In the genomic region with DNA sequence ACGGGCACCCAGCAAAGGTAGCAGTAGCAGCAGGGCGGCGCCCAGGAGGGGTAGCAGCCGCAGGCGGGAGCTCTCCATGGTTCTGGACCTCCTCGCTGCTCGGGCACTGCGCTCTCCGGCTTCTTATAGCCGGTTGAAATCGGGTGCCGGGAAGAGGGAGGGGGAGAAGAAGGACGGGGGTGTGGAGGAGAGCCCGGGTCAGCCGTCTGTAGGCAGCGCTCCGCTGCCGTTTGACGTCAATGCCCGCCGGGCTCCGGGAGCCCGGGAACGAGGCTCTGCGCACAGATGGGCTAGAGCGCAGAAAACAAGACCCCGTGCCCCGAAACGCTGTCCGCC, we compare ENCODE assay signal across 7 mouse cellular contexts. TPM values are rescaled to one million over a fixed set of nuclear protein-coding genes. Genes with fewer than 3 reads are reported as not detected.
DNase-seq lines count a peak whose midpoint lies in the region; ATAC-seq and TF ChIP-seq lines count a peak whose summit lies in the region.

No protein-coding gene starts in this region.

- DNase-seq in urinary bladder, postnatal 25 days (ENCODE audit: low spot score) = peak; percentile 23
- no peak for DNase-seq in urinary bladder, adult 2 months (ENCODE audit: low spot score)
- peak; percentile 85 for DNase-seq in kidney, postnatal 10 days
- peak; percentile 21 to 68 for DNase-seq in urinary bladder, postnatal 4 days (ENCODE audit: low spot score in 2 of 2)

- no peak overlapping the region for H3K9ac ChIP-seq in heart, embryonic 14.5 days (ENCODE audit: low read length)
- peak overlapping the region; percentile 57 for H3K9ac ChIP-seq in midbrain, embryonic 13.5 days (replicated peaks)

- no peaks in the 10 kb centered on the region for H3K9me3 ChIP-seq in heart, embryonic 14.5 days (ENCODE audit: control insufficient read depth, low read length)
- no peaks in the 10 kb centered on the region for H3K9me3 ChIP-seq in midbrain, embryonic 13.5 days

- H3K27ac ChIP-seq in cortical plate, adult 2 months (ENCODE audit: insufficient read depth, low read length) = no peak overlapping the region
- H3K27ac ChIP-seq in heart, embryonic 14.5 days (replicated peaks in 1 of 2; ENCODE audit: control insufficient read depth in 1 of 2, insufficient read depth in 1 of 2, low read depth in 2 of 2, low read length in 2 of 2) = no peak overlapping the region
- no peak overlapping the region for H3K27ac ChIP-seq in midbrain, embryonic 13.5 days

- no peaks in the 10 kb centered on the region for H3K36me3 ChIP-seq in heart, embryonic 14.5 days (ENCODE audit: control insufficient read depth, insufficient read depth, low read length)
- H3K36me3 ChIP-seq in midbrain, embryonic 13.5 days = no peaks in the 10 kb centered on the region

- H3K27me3 ChIP-seq in heart, embryonic 14.5 days (ENCODE audit: control insufficient read depth, insufficient read depth, low read length) = peaks cover 49% of the 10 kb centered on the region
- peaks cover 47% of the 10 kb centered on the region for H3K27me3 ChIP-seq in midbrain, embryonic 13.5 days

- TF ChIP-seq POLR2A in cortical plate, adult 2 months (IDR thresholded peaks at IDR 0.05; ENCODE audit: extremely low read depth, insufficient read depth, low read length) = no peak

- peak overlapping the region; percentile 29 for H3K4me3 ChIP-seq in cortical plate, adult 2 months (ENCODE audit: insufficient read depth, low read length)
- H3K4me3 ChIP-seq in heart, embryonic 14.5 days (ENCODE audit: control insufficient read depth in 1 of 2, insufficient read depth in 1 of 2, low read depth in 1 of 2, low read length in 2 of 2) = no peak overlapping the region
- peak overlapping the region; percentile 43 for H3K4me3 ChIP-seq in midbrain, embryonic 13.5 days (replicated peaks)

- 0 out of 2 replicates have a peak, but pooled peaks have one; percentile 43 for ATAC-seq in heart, embryonic 14.5 days (ENCODE audit: insufficient number of reproducible peaks, insufficient read depth, low FRiP score, low read depth)
- ATAC-seq in midbrain, embryonic 13.5 days = peak; percentile 87

- 0% methylated on average over 27 of the region's 30 CpGs for WGBS in heart, embryonic 14.5 days
- WGBS in midbrain, embryonic 13.5 days = under 1% methylated on average over 30 of the region's 30 CpGs

- TF ChIP-seq CTCF in cortical plate, adult 2 months (IDR thresholded peaks at IDR 0.05; ENCODE audit: extremely low read depth, insufficient read depth, low read length) = no peak

- peak overlapping the region; percentile 24; the same call in 1 of the 2 replicates for H3K4me2 ChIP-seq in heart, embryonic 14.5 days (ENCODE audit: low read length)
- peak overlapping the region; percentile 62 for H3K4me2 ChIP-seq in midbrain, embryonic 13.5 days (replicated peaks)

- H3K4me1 ChIP-seq in cortical plate, adult 2 months (ENCODE audit: control insufficient read depth, insufficient read depth, low read length) = no peaks in the 10 kb centered on the region
- no peaks in the 10 kb centered on the region for H3K4me1 ChIP-seq in heart, embryonic 14.5 days (ENCODE audit: control insufficient read depth in 2 of 2, insufficient read depth in 2 of 2, low read length in 2 of 2)
- peaks cover 20% of the 10 kb centered on the region for H3K4me1 ChIP-seq in midbrain, embryonic 13.5 days (replicated peaks)

RNA-seq across cellular contexts. Expression of a gene that starts 0.4 kb away (rescaled TPM):
- 1.4 TPM in 2 replicates for polyA plus RNA-seq in urinary bladder, adult 2 months (2012; rRNA removed)
- 10.3 and 14.4 TPM in 2 replicates for polyA plus RNA-seq in cortical plate, adult 2 months (2012; rRNA removed)
- 0.68 TPM in 1 of 2 replicates, not detected in the other for polyA plus RNA-seq in heart, embryonic 14.5 days (2014; fragmentation: Nextera tagmentation; extraction: Ambion mirVana)
- 24.8 and 27.1 TPM in 2 replicates for polyA plus RNA-seq in midbrain, embryonic 13.5 days (2015; fragmentation: Nextera tagmentation; extraction: Ambion mirVana)

Comparison
In these comparisons a context has a peak if more than half of its experiments do, and no peak if none do; other contexts are left out.
1. H3K4me3 ChIP-seq: peak in cortical plate, adult 2 months (single experiment) and midbrain, embryonic 13.5 days (single experiment); none in heart, embryonic 14.5 days (0 of 2).